In the genomic region with DNA sequence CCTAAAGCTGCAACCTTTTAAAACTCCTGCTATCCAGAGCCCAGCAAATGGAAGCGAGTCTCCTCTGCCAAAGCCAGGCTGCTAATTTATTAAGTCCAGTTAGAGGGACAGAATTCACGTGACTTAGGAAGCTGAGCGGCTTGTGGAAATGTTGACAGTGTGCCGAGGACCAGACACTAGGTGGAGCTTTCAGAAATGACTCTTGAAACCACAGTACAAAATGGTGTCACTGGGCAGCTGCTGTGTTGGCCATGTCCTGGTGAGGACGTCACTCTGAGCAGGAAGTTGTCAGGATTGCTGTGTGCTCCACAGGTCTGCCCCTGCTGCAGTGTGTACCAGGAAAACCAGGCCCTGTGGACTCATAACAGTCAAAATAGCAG, we compare ENCODE assay signal across 10 mouse cellular contexts.
DNase-seq lines count a peak whose midpoint lies in the region; ATAC-seq lines count a peak whose summit lies in the region.
"Had no signal": no experiment of that assay in that cellular context is flagged by ENCODE, and none has a peak within 500 bp of the region (broad histone marks: within the 10 kb centered on the region; RNA-seq: fewer than 3 reads in every experiment).

No protein-coding gene starts in this region.

- ATAC-seq in granulocyte monocyte progenitor cell, adult 5-6 weeks (replicated peaks; ENCODE audit: poor library complexity, severe bottlenecking) = peak; percentile 70
- peak; percentile 63 for ATAC-seq in liver, embryonic 13.5 days (ENCODE audit: low read depth)
- ATAC-seq in cerebellum, adult (ENCODE audit: insufficient number of reproducible peaks, low FRiP score, low TSS enrichment) = no peak

- peak overlapping the region; percentile 84 for H3K27ac ChIP-seq in liver, embryonic 13.5 days
- H3K27ac ChIP-seq: neural tube, embryonic 12.5 days had no signal

- no peaks in the 10 kb centered on the region for H3K36me3 ChIP-seq in liver, embryonic 13.5 days
- H3K36me3 ChIP-seq: embryonic facial prominence, embryonic 15.5 days; neural tube, embryonic 12.5 days had no signal

- H3K4me3 ChIP-seq in liver, embryonic 13.5 days (replicated peaks) = peak overlapping the region; percentile 45

- no peaks in the 10 kb centered on the region for H3K27me3 ChIP-seq in liver, embryonic 13.5 days
- H3K27me3 ChIP-seq: embryonic facial prominence, embryonic 15.5 days; neural tube, embryonic 12.5 days had no signal

- peaks cover 45% of the 10 kb centered on the region for H3K4me1 ChIP-seq in liver, embryonic 13.5 days (replicated peaks)
- H3K4me1 ChIP-seq: embryonic facial prominence, embryonic 15.5 days; neural tube, embryonic 12.5 days had no signal

- WGBS in liver, embryonic 13.5 days (ENCODE audit: insufficient replicate concordance) = 33% methylated on average over 5 of the region's 5 CpGs

- DNase-seq in 3T3-L1 (ENCODE audit: low read depth, low spot score) (peak; percentile 41), ES-CJ7 (ENCODE audit: low read depth, low spot score) (peak; percentile 48)
- DNase-seq in liver, embryonic 13.5 days = peak; percentile 42
- DNase-seq in retina, embryonic 14.5 days (ENCODE audit: low spot score) = peak; percentile 6
- DNase-seq in layer of hippocampus, postnatal 36 days = no peak
- no peak for DNase-seq in left cerebral cortex, adult 9 months (ENCODE audit: low spot score in 2 of 2)

- peak overlapping the region; percentile 56 for H3K9ac ChIP-seq in liver, embryonic 13.5 days
- H3K9ac ChIP-seq: embryonic facial prominence, embryonic 15.5 days; neural tube, embryonic 12.5 days had no signal

- no peaks in the 10 kb centered on the region for H3K9me3 ChIP-seq in liver, embryonic 13.5 days (replicated peaks)
- H3K9me3 ChIP-seq: embryonic facial prominence, embryonic 15.5 days; neural tube, embryonic 12.5 days had no signal

- H3K4me2 ChIP-seq in liver, embryonic 13.5 days = peak overlapping the region; percentile 58

Comparison
In these comparisons a context has a peak if more than half of its experiments do, and no peak if none do; other contexts are left out.
1. DNase-seq: peak in 3T3-L1 (single experiment), ES-CJ7 (single experiment), liver, embryonic 13.5 days (single experiment) and retina, embryonic 14.5 days (single experiment); none in layer of hippocampus, postnatal 36 days (0 of 2) and left cerebral cortex, adult 9 months (0 of 2).